Mouse (Mus musculus) hindbrain, postnatal 0 days (tissue): ENCODE measurements at regions not wholly inside any gene's neighbourhood (a gene's known extent, or its start where the extent isn't known, plus 50 kb on each side); places are given as distances from the start of the nearest gene placed in this dataset.

Source experiments
- ATAC-seq: fragments of 200-750 bp; cut with Nextera tagmentation; 2 replicates; pipeline ENCODE4 v1.8.0; 2017; ENCODE audit warnings: mild to moderate bottlenecking, moderate TSS enrichment, moderate library complexity
- DNase-seq: peaks from one replicate; pipeline ENCODE4 v3.0.0-alpha.2; 2015; ENCODE audit warnings: low spot score
- H3K27ac ChIP-seq: fragments of 300-500 bp; sonication (generic); 2 replicates; pipeline ENCODE4 v1.5.1; 2014; ENCODE audit warnings: mild to moderate bottlenecking
- H3K27me3 ChIP-seq: fragments of 300-500 bp; sonication (generic); 2 replicates; pipeline ENCODE4 v1.6.1; 2014; ENCODE audit warnings: low read length, mixed read lengths; ENCODE audit not compliant: insufficient read depth
- H3K36me3 ChIP-seq: fragments of 300-500 bp; sonication (generic); 2 replicates; pipeline ENCODE4 v1.6.1; 2014; ENCODE audit warnings: low read length, mixed read lengths; ENCODE audit not compliant: insufficient read depth
- H3K4me1 ChIP-seq: fragments of 300-500 bp; sonication (generic); 2 replicates; pipeline ENCODE4 v1.6.1; 2014; ENCODE audit warnings: antibody characterized with exemption, low read length, mixed read lengths; ENCODE audit not compliant: insufficient read depth
- H3K4me2 ChIP-seq: fragments of 300-500 bp; sonication (generic); 2 replicates; pipeline ENCODE4 v1.6.1; 2014; ENCODE audit warnings: low read depth, mild to moderate bottlenecking, low read length, moderate library complexity, mixed read lengths
- H3K4me3 ChIP-seq: fragments of 300-500 bp; sonication (generic); 2 replicates; pipeline ENCODE4 v1.5.1; 2014; ENCODE audit warnings: low read length
- H3K9ac ChIP-seq: fragments of 300-500 bp; sonication (generic); replicated peaks from 2 replicates; pipeline ENCODE4 v1.6.1; 2014; ENCODE audit warnings: mild to moderate bottlenecking, low read length, moderate library complexity, mixed read lengths
- H3K9me3 ChIP-seq: fragments of 300-500 bp; sonication (generic); 2 replicates; pipeline ENCODE4 v1.6.1; 2016; ENCODE audit warnings: low read length, mixed read lengths
- CTCF ChIP-seq: IDR thresholded peaks from 2 replicates; pipeline ENCODE4 v1.5.1; 2016; ENCODE audit warnings: antibody characterized with exemption, control low read depth, low read depth
- WGBS: fragments of 180-500 bp; shearing (Covaris S2); extraction: QIAGEN DNeasy Blood & Tissue Kit; methylation state at CpG from one replicate; pipeline ENCODE4 v1.1.7; 2014; 5-methylcytosine and 5-hydroxymethylcytosine counted together

- WGBS: 13% methylated on average over 2 of the region's 2 CpGs
- Histone ChIP-seq H3K27ac (no peak overlapping the region), H3K9ac (no peak overlapping the region), H3K36me3 (no peaks in the 10 kb centered on the region), H3K4me1 (no peaks in the 10 kb centered on the region), H3K9me3 (0 out of 2 replicates have a peak, but pooled peaks cover 2% of the 10 kb centered on the region), H3K4me3 (no peak overlapping the region), H3K27me3 (no peaks in the 10 kb centered on the region), H3K4me2 (no peak overlapping the region)
- ATAC-seq (peak; percentile 69; the same call in 1 of the 2 replicates), DNase-seq (peak; percentile 2)
- TF ChIP-seq CTCF: no peak
Measured at GRCm38 (mm10) chr2:107612221-107612620, 321.8 kb downstream of the Kcna4 start.

- ATAC-seq (no peak), DNase-seq (no peak)
- Histone ChIP-seq H3K27ac (no peak overlapping the region), H3K4me2 (no peak overlapping the region), H3K4me1 (no peaks in the 10 kb centered on the region), H3K36me3 (no peaks in the 10 kb centered on the region), H3K27me3 (no peaks in the 10 kb centered on the region), H3K9me3 (no peaks in the 10 kb centered on the region), H3K9ac (no peak overlapping the region), H3K4me3 (no peak overlapping the region)
- 59% methylated on average over 3 of the region's 3 CpGs for WGBS
- TF ChIP-seq CTCF: no peak
Measured at GRCm38 (mm10) chr2:107614715-107615114, 324.3 kb downstream of the Kcna4 start.

- TF ChIP-seq CTCF: no peak
- H3K36me3 ChIP-seq: no peaks in the 10 kb centered on the region
- H3K4me3 ChIP-seq: no peak overlapping the region
- H3K27me3 ChIP-seq: no peaks in the 10 kb centered on the region
- DNase-seq (no peak), ATAC-seq (no peak)
- no peaks in the 10 kb centered on the region for H3K9me3 ChIP-seq
- H3K9ac ChIP-seq: no peak overlapping the region
- no peak overlapping the region for H3K4me2 ChIP-seq
- no peaks in the 10 kb centered on the region for H3K4me1 ChIP-seq
- no peak overlapping the region for H3K27ac ChIP-seq
Measured at GRCm38 (mm10) chr2:107627458-107627857, 337.0 kb downstream of the Kcna4 start.

- no peaks in the 10 kb centered on the region for H3K4me1 ChIP-seq
- H3K27me3 ChIP-seq: no peaks in the 10 kb centered on the region
- no peaks in the 10 kb centered on the region for H3K36me3 ChIP-seq
- H3K27ac ChIP-seq: no peak overlapping the region
- TF ChIP-seq CTCF: no peak
- no peaks in the 10 kb centered on the region for H3K9me3 ChIP-seq
- ATAC-seq (no peak), DNase-seq (peak; percentile 32)
- H3K4me2 ChIP-seq: no peak overlapping the region
- no peak overlapping the region for H3K4me3 ChIP-seq
- no peak overlapping the region for H3K9ac ChIP-seq
Measured at GRCm38 (mm10) chr2:107659176-107659575, 368.7 kb downstream of the Kcna4 start.
